Mouse (Mus musculus): ENCODE measurements around the gene Timd2.

DNA sequence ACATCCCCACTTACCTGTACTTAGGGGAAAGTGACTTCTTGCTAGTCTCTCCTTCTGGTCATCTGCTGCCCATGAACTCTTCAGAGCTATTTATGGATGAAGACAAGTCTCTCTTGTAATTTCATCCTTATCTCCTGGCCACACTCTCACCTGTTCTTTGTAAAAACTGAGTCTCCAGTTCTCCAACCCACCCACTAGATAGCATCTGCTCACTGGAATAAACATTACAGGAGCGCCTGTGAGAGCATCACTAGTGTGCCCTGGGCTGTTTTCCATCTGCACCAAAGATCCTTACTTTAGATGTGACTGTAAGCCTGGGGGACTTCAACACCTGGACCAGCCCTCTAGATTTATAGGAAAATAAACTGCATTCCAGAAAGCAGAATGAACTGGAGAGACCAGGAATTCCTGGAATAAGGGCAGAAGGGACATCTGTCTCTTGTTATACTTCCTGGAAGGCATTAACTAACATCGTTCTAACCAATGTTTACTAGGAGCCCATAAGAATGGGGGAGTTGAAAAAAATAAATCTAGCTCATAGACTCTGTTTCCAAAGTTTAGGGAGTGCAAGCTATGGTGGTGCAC is 77.6 kb downstream of the Timd2 start, which contains the start of gene Dppa1:
- TF ChIP-seq POLR2A (IDR thresholded peaks at IDR 0.05; ENCODE audit: low read depth, low read length) (no peak), CTCF (conservative IDR thresholded peaks at IDR 0.05; ENCODE audit: insufficient read depth, insufficient read length, low read depth, low read length) (no peak)

Measured in kidney, adult 2 months (tissue).